Mouse (Mus musculus) bone marrow, adult 2 months (tissue): ENCODE data around the gene Dgki. TPM values are rescaled to one million over a fixed set of nuclear protein-coding genes. Genes with fewer than 3 reads are reported as not detected.

Experiments used
- H3K27ac ChIP-seq: fragments of 200-500 bp; 2 replicates; pipeline ENCODE4 v1.5.1; 2012; ENCODE audit warnings: low read depth, mild to moderate bottlenecking, control low read depth, inconsistent platforms, low read length; ENCODE audit not compliant: control insufficient read depth, poor library complexity, insufficient read depth
- H3K4me1 ChIP-seq: fragments of 200-500 bp; 2 replicates; pipeline ENCODE4 v1.6.1; 2011; ENCODE audit warnings: low read length; ENCODE audit not compliant: control insufficient read depth, insufficient read depth
- H3K4me3 ChIP-seq: fragments of 200-500 bp; replicated peaks from 2 replicates; pipeline ENCODE3; 2011; ENCODE audit warnings: mild to moderate bottlenecking, low read depth, low read length, control low read depth; ENCODE audit not compliant: control insufficient read depth
- CTCF ChIP-seq: fragments of 200-500 bp; IDR thresholded peaks from 2 replicates; pipeline ENCODE4 v1.5.1; 2011; ENCODE audit warnings: low read length, control low read depth; ENCODE audit not compliant: control insufficient read depth, insufficient read depth
- POLR2A ChIP-seq: fragments of 200-500 bp; IDR thresholded peaks from 2 replicates; pipeline ENCODE4 v1.6.1; 2011; ENCODE audit warnings: low read depth, mild to moderate bottlenecking, control low read depth, low read length, borderline replicate concordance; ENCODE audit not compliant: control insufficient read depth
- WGBS: fragments of 180-500 bp; shearing (Covaris S2); methylation state at CpG from one replicate; pipeline ENCODE4 v1.1.7; 2018; 5-methylcytosine and 5-hydroxymethylcytosine counted together
- polyA plus RNA-seq: library from polyadenylated mRNA; stranded (reverse); fragments of >200 nt; gene quantifications from 2 replicates; pipeline ENCODE4 v1.2.4, GENCODE M21; 2011; ENCODE audit warnings: low replicate concordance; ENCODE audit not compliant: missing spikeins, insufficient read depth, insufficient read length

Dgki gene
- polyA plus RNA-seq, 1 experiment: 7.2 TPM

DNA sequence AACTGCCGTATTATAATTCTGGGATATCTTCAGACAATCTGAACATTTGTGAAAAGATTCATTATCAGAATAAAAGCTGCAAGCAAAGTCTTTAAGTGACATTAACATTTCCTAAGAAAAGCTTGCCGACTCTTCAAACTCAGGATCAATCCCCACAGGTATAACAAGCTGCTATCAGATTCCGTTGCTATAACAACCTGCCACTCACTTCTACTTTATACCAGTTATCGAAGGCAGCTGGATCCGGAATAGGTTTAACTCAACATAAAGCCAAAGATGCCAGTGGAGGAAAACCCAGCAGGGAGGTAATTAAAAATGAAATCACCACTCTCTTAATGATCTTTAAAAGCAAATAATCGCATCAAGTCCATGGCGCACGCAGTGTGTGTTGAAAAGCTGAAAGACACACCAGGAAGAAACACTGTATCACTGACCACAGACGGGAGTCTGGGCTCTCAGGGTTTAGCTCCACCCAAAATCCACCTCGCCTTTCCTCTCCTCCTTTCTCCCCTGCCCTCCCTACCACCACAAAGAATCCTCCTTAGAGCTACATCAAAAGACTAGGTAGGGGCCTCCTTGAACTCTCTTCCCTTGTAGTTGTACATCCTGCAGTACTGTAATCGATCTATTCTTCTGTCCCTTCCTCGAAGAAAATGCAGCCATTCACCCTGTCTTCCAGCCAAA is 128.7 kb downstream of the Dgki start:
- Histone ChIP-seq H3K4me1 (no peaks in the 10 kb centered on the region), H3K27ac (no peak overlapping the region), H3K4me3 (no peak overlapping the region)
- 77% methylated on average over 12 of the region's 12 CpGs for WGBS
- no peak for TF ChIP-seq CTCF
- no peak for TF ChIP-seq POLR2A

DNA sequence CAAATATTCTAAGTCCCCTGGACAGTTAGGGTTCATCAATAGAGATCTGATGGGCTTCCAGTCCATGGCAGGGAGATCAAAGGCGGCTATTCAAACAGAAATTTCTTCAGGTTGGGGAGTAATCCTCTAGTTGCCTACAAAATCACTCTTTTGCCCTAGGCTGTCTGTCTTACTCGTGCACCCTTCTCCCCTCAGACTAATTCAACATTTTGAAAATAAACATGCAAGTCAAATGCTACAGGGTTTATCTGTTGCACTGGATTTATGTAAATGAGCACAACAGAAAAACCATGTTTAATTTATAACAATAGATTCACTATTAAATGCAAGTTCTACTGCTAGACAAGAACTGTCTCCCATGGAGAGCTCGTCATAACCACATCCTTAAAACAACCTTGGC is 141.1 kb downstream of the Dgki start:
- Histone ChIP-seq H3K27ac (no peak overlapping the region), H3K4me3 (no peak overlapping the region), H3K4me1 (no peaks in the 10 kb centered on the region; the same call in 1 of the 2 replicates)
- WGBS: 62% methylated on average over 3 of the region's 3 CpGs
- no peak for TF ChIP-seq CTCF
- TF ChIP-seq POLR2A: no peak

DNA sequence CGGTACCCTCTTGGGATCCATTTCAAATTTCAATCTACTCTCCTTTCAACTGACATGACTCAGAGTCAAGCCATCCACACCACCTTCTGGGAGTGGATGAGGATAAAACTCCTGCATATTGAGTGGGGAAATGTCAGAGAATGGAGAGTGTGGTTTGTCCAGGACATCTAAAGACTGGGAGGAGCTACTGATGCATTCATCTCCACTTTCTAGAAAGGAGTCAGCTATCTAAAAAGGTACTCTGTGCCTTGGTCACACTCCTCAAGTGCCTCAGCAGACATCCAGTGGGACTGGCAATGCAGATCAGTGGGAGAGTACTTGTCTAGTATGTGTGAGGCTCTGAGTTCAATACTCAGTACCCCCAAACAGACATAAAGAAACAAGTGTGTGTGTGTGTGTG is 145.9 kb downstream of the Dgki start:
- no peak overlapping the region for H3K27ac ChIP-seq
- H3K4me1 ChIP-seq: no peaks in the 10 kb centered on the region; the same call in 1 of the 2 replicates
- 75% methylated on average over 1 of the region's 1 CpGs for WGBS
- TF ChIP-seq CTCF (no peak), POLR2A (no peak)
- no peak overlapping the region for H3K4me3 ChIP-seq

DNA sequence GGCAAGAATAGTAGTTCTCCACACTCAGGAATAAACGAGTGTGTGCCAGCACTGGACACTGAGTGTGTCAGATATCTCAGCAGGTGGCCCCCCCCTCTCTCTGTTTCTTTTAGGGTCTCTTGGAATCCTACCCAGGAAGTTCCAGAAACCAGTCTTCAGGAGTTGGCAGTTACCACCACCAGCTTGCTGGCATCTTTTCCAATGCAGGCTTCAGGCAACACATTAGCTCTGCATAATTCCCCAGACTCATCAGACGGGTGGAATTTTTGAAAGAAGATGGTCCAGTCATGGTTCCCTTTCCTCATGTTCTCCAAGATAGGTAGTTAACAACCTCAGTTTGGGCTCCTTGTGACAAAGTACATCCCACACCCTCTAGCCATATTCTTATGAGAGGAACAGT is 149.5 kb downstream of the Dgki start:
- H3K4me3 ChIP-seq: no peak overlapping the region
- H3K27ac ChIP-seq: no peak overlapping the region
- no peaks in the 10 kb centered on the region; the same call in 1 of the 2 replicates for H3K4me1 ChIP-seq
- TF ChIP-seq CTCF: no peak
- no peak for TF ChIP-seq POLR2A
- 62% methylated on average over 2 of the region's 2 CpGs for WGBS

DNA sequence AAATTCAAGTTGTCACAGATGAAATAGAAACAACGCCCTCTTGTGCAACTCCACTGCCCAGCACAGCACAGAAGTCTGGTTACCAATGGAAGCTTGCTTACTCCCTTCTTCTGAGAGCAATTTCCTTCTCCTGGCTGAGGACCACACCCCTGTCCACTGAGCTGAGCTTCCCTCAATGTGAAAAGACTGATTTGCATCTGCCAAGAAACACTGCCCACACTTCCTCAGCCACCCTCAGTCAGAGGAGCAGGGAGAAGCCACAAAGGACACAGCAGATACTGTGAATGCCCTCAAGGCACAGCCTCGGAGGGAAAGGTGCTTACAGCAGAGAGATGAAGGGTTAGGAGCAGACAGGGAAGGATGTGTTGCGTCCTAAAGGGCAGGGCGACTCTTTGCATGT is 149.9 kb downstream of the Dgki start:
- H3K27ac ChIP-seq: no peak overlapping the region
- no peak overlapping the region for H3K4me3 ChIP-seq
- TF ChIP-seq CTCF: no peak
- TF ChIP-seq POLR2A: no peak
- 38% methylated on average over 4 of the region's 4 CpGs for WGBS
- no peaks in the 10 kb centered on the region; the same call in 1 of the 2 replicates for H3K4me1 ChIP-seq

DNA sequence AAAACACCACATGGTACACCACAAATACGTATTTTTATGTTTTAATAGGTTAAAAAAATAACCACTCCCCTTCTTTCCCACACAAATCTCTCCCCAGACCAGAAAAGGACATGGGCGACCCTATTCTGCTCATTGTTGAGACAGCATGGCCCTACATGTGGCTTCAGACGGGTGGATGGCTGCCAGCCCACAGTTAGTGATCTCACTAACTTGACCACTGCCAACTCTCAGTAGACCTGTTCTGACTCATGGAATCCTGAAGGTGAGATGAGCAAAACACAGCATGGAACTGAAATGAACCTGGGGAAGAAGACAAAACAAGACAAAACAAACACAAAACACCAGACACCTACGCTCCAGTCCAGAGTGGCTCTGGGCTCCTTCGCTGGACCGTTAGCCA is 150.8 kb downstream of the Dgki start:
- Histone ChIP-seq H3K4me3 (no peak overlapping the region), H3K27ac (no peak overlapping the region), H3K4me1 (no peaks in the 10 kb centered on the region; the same call in 1 of the 2 replicates)
- whole genome bisulfite sequencing: 71% methylated on average over 6 of the region's 6 CpGs
- TF ChIP-seq POLR2A (no peak), CTCF (no peak)

DNA sequence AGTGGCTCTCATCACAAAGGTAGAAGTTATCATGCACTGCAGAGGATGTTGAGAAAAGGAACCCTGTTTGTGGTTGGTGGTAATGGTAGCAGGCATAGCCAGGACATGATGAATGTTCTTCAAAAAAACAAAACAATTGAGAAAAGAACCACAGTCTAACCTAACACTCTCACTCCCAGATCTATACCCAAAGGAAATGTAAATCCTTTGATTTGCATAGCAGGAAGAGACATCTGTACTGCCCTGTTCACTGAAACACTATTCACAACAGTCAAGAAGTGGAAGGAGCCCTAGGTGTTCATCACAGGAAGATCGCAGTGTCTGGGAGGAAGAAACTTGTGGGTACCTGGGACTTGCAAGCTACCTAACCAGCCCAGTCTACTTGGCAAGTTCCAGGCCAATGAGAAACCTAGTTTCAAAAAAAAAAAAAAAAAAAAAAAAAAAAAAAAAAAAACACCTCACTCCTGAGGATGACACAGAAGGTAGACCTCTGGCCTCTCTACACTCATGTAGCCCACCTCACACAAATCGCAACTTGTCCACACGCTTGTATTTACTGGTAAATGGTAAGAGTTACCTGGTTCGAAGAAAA is 152.5 kb downstream of the Dgki start:
- WGBS: 88% methylated on average over 4 of the region's 4 CpGs
- no peak overlapping the region for H3K27ac ChIP-seq
- H3K4me1 ChIP-seq: no peaks in the 10 kb centered on the region; the same call in 1 of the 2 replicates
- H3K4me3 ChIP-seq: no peak overlapping the region
- TF ChIP-seq POLR2A (no peak), CTCF (no peak)

DNA sequence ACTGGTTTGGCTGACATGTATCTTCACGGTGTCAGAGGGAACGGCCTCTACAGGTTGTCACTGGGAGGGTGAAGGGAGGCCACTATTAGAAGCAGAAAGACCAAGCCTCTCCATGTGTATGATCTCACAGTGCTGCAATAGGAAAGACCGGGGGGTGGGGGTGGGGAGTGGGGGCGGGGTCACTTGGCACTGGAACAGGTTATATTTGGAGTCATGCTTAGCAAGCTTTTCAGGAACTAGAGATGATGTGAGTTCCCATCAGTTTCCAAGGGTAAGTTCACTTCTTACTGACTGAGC is 156.2 kb downstream of the Dgki start:
- no peak overlapping the region for H3K27ac ChIP-seq
- 5% methylated on average over 4 of the region's 4 CpGs for WGBS

More for the DNA sequence above, 156.2 kb downstream of the Dgki start:
- TF ChIP-seq CTCF: no peak
- TF ChIP-seq POLR2A: no peak
- H3K4me3 ChIP-seq: no peak overlapping the region
- no peaks in the 10 kb centered on the region; the same call in 1 of the 2 replicates for H3K4me1 ChIP-seq
